ENCODE assay signal across 8 mouse cellular contexts in the genomic region with DNA sequence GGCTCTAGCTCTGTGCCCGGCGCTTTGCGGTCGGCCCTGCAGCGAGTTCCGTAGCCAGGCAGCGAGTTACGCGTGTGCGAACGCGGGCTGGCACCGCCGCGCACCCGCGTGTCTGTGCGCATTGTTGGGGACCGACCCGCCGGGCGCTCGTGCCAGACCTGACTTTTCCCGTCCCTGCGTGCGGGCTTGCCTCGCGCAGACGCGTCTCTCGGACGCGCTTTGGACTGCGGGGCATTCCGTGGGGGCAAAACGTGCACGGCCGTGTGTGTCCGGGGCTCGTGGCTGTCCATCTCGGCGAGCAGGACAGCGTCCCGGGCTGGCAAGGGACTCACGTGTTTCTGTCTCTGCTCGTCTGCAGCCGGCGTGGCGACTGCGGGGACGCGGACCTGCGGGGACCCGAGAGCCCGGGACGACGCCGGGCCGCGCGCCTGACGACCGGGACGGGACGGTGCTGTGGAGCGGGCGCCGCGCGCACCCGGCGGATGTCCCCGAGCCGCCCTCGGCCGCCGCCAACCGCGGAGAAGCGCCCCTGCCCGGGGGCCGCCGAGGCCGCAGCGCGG. TPM values are rescaled to one million over a fixed set of nuclear protein-coding genes. Genes with fewer than 3 reads are reported as not detected.
A peak's percentile ranks its signal among the peaks of the same experiment; 100 is the strongest.
DNase-seq lines count a peak whose midpoint lies in the region; ATAC-seq lines count a peak whose summit lies in the region.

No protein-coding gene starts in this region.

- H3K9ac ChIP-seq in hindbrain, embryonic 15.5 days: peak overlapping the region; percentile 81
- peak overlapping the region; percentile 81 for H3K9ac ChIP-seq in limb, embryonic 15.5 days
- H3K9ac ChIP-seq in neural tube, embryonic 11.5 days (ENCODE audit: low read length): peak overlapping the region; percentile 72

- peak; percentile 75 for ATAC-seq in hindbrain, embryonic 15.5 days (ENCODE audit: low FRiP score, low read depth)
- peak; percentile 44; the same call in 1 of the 2 replicates for ATAC-seq in limb, embryonic 15.5 days (ENCODE audit: insufficient number of reproducible peaks, low FRiP score, low TSS enrichment, low read depth)
- ATAC-seq in neural tube, embryonic 11.5 days (ENCODE audit: insufficient read depth, low FRiP score, low TSS enrichment): peak; percentile 71

- peak; percentile 30 to 33 for DNase-seq in lung, adult 18-20 months
- DNase-seq in lung, postnatal 14 days: no peak
- DNase-seq in brain, adult 2 months (ENCODE audit: low read depth, low spot score): peak; percentile 60
- peak; percentile 48 for DNase-seq in gastrocnemius, adult 18-20 months (ENCODE audit: low spot score)
- peak; percentile 68 for DNase-seq in neural tube, embryonic 11.5 days (ENCODE audit: low spot score)
- peak; percentile 57 for DNase-seq in thymus, postnatal 25 days

- H3K27ac ChIP-seq in hindbrain, embryonic 15.5 days (replicated peaks): peak overlapping the region; percentile 94
- peak overlapping the region; percentile 95 for H3K27ac ChIP-seq in limb, embryonic 15.5 days
- peak overlapping the region; percentile 53; the same call in 1 of the 2 replicates for H3K27ac ChIP-seq in neural tube, embryonic 11.5 days (ENCODE audit: low read depth, low read length)

- H3K27me3 ChIP-seq in hindbrain, embryonic 15.5 days: peaks cover 7% of the 10 kb centered on the region
- no peaks in the 10 kb centered on the region for H3K27me3 ChIP-seq in limb, embryonic 15.5 days
- 0 out of 2 replicates have a peak, but pooled peaks cover 4% of the 10 kb centered on the region for H3K27me3 ChIP-seq in neural tube, embryonic 11.5 days (ENCODE audit: control insufficient read depth, insufficient read depth, low read length)

- H3K4me1 ChIP-seq in hindbrain, embryonic 15.5 days (replicated peaks): peaks cover 29% of the 10 kb centered on the region
- H3K4me1 ChIP-seq in limb, embryonic 15.5 days: peaks cover 29% of the 10 kb centered on the region
- H3K4me1 ChIP-seq in neural tube, embryonic 11.5 days (ENCODE audit: control insufficient read depth, insufficient read depth, low read length): peaks cover 12% of the 10 kb centered on the region

- H3K36me3 ChIP-seq in hindbrain, embryonic 15.5 days: peaks cover 13% of the 10 kb centered on the region
- peaks cover 20% of the 10 kb centered on the region; the same call in 1 of the 2 replicates for H3K36me3 ChIP-seq in limb, embryonic 15.5 days
- peaks cover 4% of the 10 kb centered on the region for H3K36me3 ChIP-seq in neural tube, embryonic 11.5 days (ENCODE audit: control insufficient read depth, insufficient read depth, low read length)

- peak overlapping the region; percentile 72 for H3K4me2 ChIP-seq in hindbrain, embryonic 15.5 days
- H3K4me2 ChIP-seq in limb, embryonic 15.5 days: peak overlapping the region; percentile 67
- H3K4me2 ChIP-seq in neural tube, embryonic 11.5 days (ENCODE audit: low read depth): peak overlapping the region; percentile 89

- no peaks in the 10 kb centered on the region for H3K9me3 ChIP-seq in hindbrain, embryonic 15.5 days
- H3K9me3 ChIP-seq in limb, embryonic 15.5 days: no peaks in the 10 kb centered on the region
- H3K9me3 ChIP-seq in neural tube, embryonic 11.5 days (ENCODE audit: control insufficient read depth, low read length): no peaks in the 10 kb centered on the region

- 0% methylated on average over 80 of the region's 86 CpGs for WGBS in hindbrain, embryonic 15.5 days
- under 1% methylated on average over 83 of the region's 86 CpGs for WGBS in limb, embryonic 15.5 days
- WGBS in neural tube, embryonic 11.5 days: under 1% methylated on average over 65 of the region's 86 CpGs

- H3K4me3 ChIP-seq in hindbrain, embryonic 15.5 days: peak overlapping the region; percentile 69
- peak overlapping the region; percentile 82 for H3K4me3 ChIP-seq in limb, embryonic 15.5 days
- H3K4me3 ChIP-seq in neural tube, embryonic 11.5 days (ENCODE audit: low read depth, low read length): peak overlapping the region; percentile 77

RNA-seq across cellular contexts. Expression of a gene that starts 0.5 kb away (rescaled TPM):
- total RNA-seq in gastrocnemius, adult 18-20 months (2021): 10 to 100 TPM; 15.5 to 21.9 TPM
- 6.0 and 7.0 TPM in 2 replicates for polyA plus RNA-seq in hindbrain, embryonic 15.5 days (2015; fragmentation: Nextera tagmentation; extraction: Ambion mirVana)
- polyA plus RNA-seq in limb, embryonic 15.5 days (2015; fragmentation: Nextera tagmentation; extraction: Ambion mirVana): 20.0 and 21.9 TPM in 2 replicates
- 8.1 and 8.4 TPM in 2 replicates for polyA plus RNA-seq in neural tube, embryonic 11.5 days (2014; fragmentation: Nextera tagmentation; extraction: Ambion mirVana)
